Mouse (Mus musculus) limb, embryonic 14.5 days (tissue): ENCODE results near the gene Col4a2. TPM values are rescaled to one million over a fixed set of nuclear protein-coding genes. Genes with fewer than 3 reads are reported as not detected.

ENCODE experiments used
- ATAC-seq: fragments of 200-750 bp; cut with Nextera tagmentation; 2 replicates; pipeline ENCODE4 v1.8.0; 2017; ENCODE audit warnings: low read depth, moderate number of reproducible peaks, moderate TSS enrichment; ENCODE audit not compliant: low FRiP score
- DNase-seq: peaks from one replicate; pipeline ENCODE4 v3.0.0-alpha.2; 2015; ENCODE audit warnings: low spot score
- H3K27ac ChIP-seq: fragments of 300-500 bp; sonication (generic); replicated peaks from 2 replicates; pipeline ENCODE4 v1.5.1; 2014; ENCODE audit warnings: low read depth, mild to moderate bottlenecking, low read length, moderate library complexity, mixed read lengths
- H3K27me3 ChIP-seq: fragments of 300-500 bp; sonication (generic); 2 replicates; pipeline ENCODE4 v1.6.1; 2014; ENCODE audit warnings: low read length, mixed read lengths; ENCODE audit not compliant: control insufficient read depth, insufficient read depth
- H3K36me3 ChIP-seq: fragments of 300-500 bp; sonication (generic); 2 replicates; pipeline ENCODE4 v1.6.1; 2014; ENCODE audit warnings: mild to moderate bottlenecking, low read length, moderate library complexity, mixed read lengths; ENCODE audit not compliant: control insufficient read depth, insufficient read depth
- H3K4me1 ChIP-seq: fragments of 300-500 bp; sonication (generic); 2 replicates; pipeline ENCODE4 v1.6.1; 2014; ENCODE audit warnings: antibody characterized with exemption, low read length, mixed read lengths; ENCODE audit not compliant: control insufficient read depth, insufficient read depth
- H3K4me2 ChIP-seq: fragments of 300-500 bp; sonication (generic); replicated peaks from 2 replicates; pipeline ENCODE4 v1.6.1; 2014; ENCODE audit warnings: low read depth, mild to moderate bottlenecking, low read length, moderate library complexity; ENCODE audit not compliant: severe bottlenecking
- H3K4me3 ChIP-seq: fragments of 300-500 bp; sonication (generic); replicated peaks from 2 replicates; pipeline ENCODE4 v1.5.1; 2014; ENCODE audit warnings: low read length
- H3K9ac ChIP-seq: fragments of 300-500 bp; sonication (generic); 2 replicates; pipeline ENCODE4 v1.6.1; 2014; ENCODE audit warnings: mild to moderate bottlenecking, low read depth, low read length, moderate library complexity; ENCODE audit not compliant: severe bottlenecking
- H3K9me3 ChIP-seq: fragments of 300-500 bp; sonication (generic); 2 replicates; pipeline ENCODE4 v1.6.1; 2016; ENCODE audit warnings: low read length; ENCODE audit not compliant: control insufficient read depth
- POLR2A ChIP-seq: fragments of 200-500 bp; IDR thresholded peaks from 2 replicates; pipeline ENCODE4 v1.8.0; 2012; ENCODE audit warnings: inconsistent platforms, mild to moderate bottlenecking, moderate library complexity, borderline replicate concordance; ENCODE audit not compliant: insufficient read depth, insufficient read length; ENCODE audit errors: extremely low read depth
- WGBS: fragments of 180-500 bp; shearing (Covaris S2); extraction: QIAGEN DNeasy Blood & Tissue Kit; methylation state at CpG from one replicate; pipeline ENCODE4 v1.1.7; 2014; 5-methylcytosine and 5-hydroxymethylcytosine counted together
- polyA plus RNA-seq, 2 experiments: library from polyadenylated mRNA; depleted of rRNA in 1 of 2; stranded (reverse) in 1 of 2; unstranded in 1 of 2; fragments of >200 nt; fragmentation: Nextera tagmentation in 1 of 2; extraction: Ambion mirVana in 1 of 2; gene quantifications; 2 replicates each; pipeline versions ENCODE4 v1.2.1 to v1.2.3; 2012 to 2014

Col4a2 gene
- polyA plus RNA-seq, 2 experiments, result 76.4 to 89.0 TPM

DNA sequence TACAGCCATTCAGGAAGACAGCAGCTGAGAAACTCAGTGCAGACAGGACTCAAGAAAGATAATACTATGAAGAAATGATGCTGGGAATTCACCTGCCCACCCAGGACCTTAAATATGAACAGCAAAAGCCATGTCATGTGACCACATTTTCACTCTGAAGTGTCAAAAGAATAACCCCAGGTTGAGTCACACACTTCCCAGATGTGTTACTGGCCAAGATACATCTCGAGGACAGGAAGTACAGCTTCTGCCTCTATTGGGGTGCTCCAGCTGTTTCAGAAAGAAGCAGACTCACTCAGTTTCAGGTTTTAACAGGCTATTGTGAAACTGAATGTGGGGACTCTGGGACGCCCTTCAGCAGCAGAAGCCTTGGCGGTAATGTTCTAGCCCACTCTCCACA, 140.0 kb downstream of the Col4a2 start:
- H3K27ac ChIP-seq, result no peak overlapping the region
- no peak overlapping the region for H3K4me3 ChIP-seq
- 64% methylated on average over 3 of the region's 3 CpGs for WGBS
- peaks cover 11% of the 10 kb centered on the region for H3K36me3 ChIP-seq
- ATAC-seq (no peak), DNase-seq (no peak)
- no peak overlapping the region for H3K9ac ChIP-seq
- no peaks in the 10 kb centered on the region for H3K27me3 ChIP-seq
- H3K4me1 ChIP-seq, result no peaks in the 10 kb centered on the region
- no peaks in the 10 kb centered on the region for H3K9me3 ChIP-seq
- no peak for TF ChIP-seq POLR2A
- H3K4me2 ChIP-seq, result no peak overlapping the region

DNA sequence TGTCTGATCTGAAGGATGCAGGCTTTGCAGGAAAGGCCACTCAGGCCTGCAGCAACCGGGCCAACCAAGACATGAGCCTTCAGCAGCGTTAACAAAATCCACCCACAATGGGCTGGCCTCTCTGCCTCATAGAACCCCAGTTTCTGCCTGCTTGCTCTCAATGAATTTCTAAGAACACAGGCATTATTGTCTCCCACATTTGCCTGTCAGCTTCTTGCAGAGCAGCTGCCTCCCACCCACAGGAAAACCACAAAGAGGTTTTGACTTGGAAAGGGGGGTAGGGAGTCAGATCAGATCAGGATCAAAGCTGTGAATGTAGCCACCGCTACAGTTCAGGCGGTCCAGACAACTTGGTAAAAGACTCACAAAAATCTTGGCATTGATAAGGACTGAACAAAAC, 140.4 kb downstream of the Col4a2 start:
- H3K4me2 ChIP-seq, result no peak overlapping the region
- no peak overlapping the region for H3K27ac ChIP-seq
- ATAC-seq, result no peak
- no peak overlapping the region for H3K9ac ChIP-seq
- DNase-seq, result no peak
- TF ChIP-seq POLR2A, result no peak
- no peaks in the 10 kb centered on the region for H3K4me1 ChIP-seq
- peaks cover 8% of the 10 kb centered on the region for H3K36me3 ChIP-seq
- H3K27me3 ChIP-seq, result no peaks in the 10 kb centered on the region
- H3K4me3 ChIP-seq, result no peak overlapping the region
- no peaks in the 10 kb centered on the region for H3K9me3 ChIP-seq
- WGBS, result 52% methylated on average over 4 of the region's 4 CpGs

DNA sequence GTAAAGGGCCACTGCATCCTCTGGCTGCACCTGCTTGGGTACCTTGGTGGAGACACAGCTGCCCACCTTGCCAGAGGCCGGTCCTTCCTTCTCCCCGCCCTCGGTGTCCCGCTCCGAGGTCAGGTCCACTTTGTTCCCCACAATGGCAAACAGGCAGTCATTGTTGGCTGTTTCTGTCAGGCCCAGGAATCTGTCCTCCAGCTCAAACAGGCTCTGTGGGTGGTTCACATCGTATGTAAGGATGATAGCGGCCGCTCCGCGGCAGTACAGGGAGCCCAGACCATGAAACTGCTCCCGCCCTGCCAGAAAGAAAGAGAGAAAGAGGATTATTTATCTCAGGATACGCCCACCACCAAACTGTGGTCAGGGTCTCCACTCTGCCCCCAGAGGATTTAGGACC, 141.6 kb downstream of the Col4a2 start:
- Histone ChIP-seq H3K27me3 (no peaks in the 10 kb centered on the region), H3K4me2 (no peak overlapping the region), H3K4me1 (no peaks in the 10 kb centered on the region), H3K27ac (no peak overlapping the region), H3K9ac (no peak overlapping the region), H3K4me3 (no peak overlapping the region), H3K9me3 (no peaks in the 10 kb centered on the region), H3K36me3 (no peaks in the 10 kb centered on the region)
- 82% methylated on average over 12 of the region's 12 CpGs for WGBS
- ATAC-seq (no peak), DNase-seq (no peak)
- TF ChIP-seq POLR2A, result no peak

DNA sequence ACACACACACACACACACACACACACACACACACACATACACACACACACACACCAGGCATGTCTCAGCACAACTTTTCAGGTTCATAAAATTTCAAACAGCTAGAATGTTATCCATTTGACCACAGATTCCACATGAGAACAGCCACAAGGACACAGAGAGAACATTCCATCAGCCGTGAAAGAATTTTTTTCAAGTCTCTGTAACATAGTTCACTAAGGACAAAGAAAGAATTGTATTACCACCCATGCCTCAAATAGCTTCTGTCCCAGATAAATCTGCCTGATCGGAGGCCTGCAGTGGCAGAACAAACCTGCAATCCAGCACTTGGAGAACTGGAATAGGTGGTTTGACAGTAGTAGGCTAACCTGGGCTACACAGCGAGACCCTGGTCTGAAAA, 144.7 kb downstream of the Col4a2 start:
- no peaks in the 10 kb centered on the region for H3K27me3 ChIP-seq
- ATAC-seq, result no peak
- no peak for DNase-seq
- H3K4me3 ChIP-seq, result no peak overlapping the region
- TF ChIP-seq POLR2A, result no peak
- H3K4me1 ChIP-seq, result no peaks in the 10 kb centered on the region
- H3K27ac ChIP-seq, result no peak overlapping the region
- no peaks in the 10 kb centered on the region for H3K36me3 ChIP-seq
- WGBS, result 63% methylated on average over 3 of the region's 3 CpGs
- H3K4me2 ChIP-seq, result no peak overlapping the region
- H3K9me3 ChIP-seq, result no peaks in the 10 kb centered on the region
- H3K9ac ChIP-seq, result no peak overlapping the region

DNA sequence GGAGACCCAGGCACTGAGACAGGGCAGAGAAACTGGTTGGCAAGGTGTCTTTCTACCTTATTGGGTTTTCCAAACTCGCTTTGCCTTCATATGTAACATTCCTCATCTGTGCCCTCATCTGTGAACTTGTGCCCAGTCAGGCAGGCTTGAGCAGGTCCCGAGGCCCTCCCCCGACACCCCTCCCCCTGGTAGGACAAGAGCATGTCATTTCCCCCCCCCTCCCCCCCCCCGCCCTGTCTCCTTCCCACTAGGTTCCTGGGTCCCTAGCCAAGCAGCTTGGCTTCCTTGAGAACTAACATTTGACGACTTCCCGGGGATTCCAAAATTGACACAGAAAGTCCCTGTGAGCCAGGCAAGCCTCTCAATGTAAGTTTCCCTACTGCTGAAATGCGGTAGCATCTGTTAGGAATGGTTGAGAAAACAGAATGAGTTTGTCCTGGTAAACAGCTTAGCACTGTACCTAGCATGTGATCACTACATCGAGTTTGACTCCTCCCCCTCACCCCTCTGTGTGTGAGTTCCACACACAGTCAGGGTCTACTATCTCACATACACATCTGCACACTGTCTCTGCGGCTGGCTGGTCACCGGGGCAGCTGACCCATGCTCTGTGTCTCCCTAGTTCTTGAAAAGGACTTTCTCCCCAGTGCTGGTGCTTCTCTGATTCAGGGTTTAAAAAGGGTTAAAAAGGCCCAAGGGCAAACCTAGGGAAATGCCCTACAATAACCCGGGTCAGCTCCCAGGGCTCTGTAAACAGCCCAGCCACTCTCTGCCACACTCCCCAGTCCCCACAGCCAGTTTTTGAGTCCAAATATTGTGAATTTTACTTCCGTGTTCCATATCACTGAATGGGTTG, 145.6 kb downstream of the Col4a2 start:
- H3K9ac ChIP-seq, result no peak overlapping the region
- H3K27ac ChIP-seq, result no peak overlapping the region
- H3K4me3 ChIP-seq, result no peak overlapping the region
- H3K4me2 ChIP-seq, result no peak overlapping the region
- DNase-seq, result no peak
- ATAC-seq, result no peak
- H3K4me1 ChIP-seq, result no peaks in the 10 kb centered on the region
- H3K27me3 ChIP-seq, result no peaks in the 10 kb centered on the region
- 42% methylated on average over 11 of the region's 12 CpGs for WGBS
- no peaks in the 10 kb centered on the region for H3K36me3 ChIP-seq
- no peaks in the 10 kb centered on the region for H3K9me3 ChIP-seq
- no peak for TF ChIP-seq POLR2A

DNA sequence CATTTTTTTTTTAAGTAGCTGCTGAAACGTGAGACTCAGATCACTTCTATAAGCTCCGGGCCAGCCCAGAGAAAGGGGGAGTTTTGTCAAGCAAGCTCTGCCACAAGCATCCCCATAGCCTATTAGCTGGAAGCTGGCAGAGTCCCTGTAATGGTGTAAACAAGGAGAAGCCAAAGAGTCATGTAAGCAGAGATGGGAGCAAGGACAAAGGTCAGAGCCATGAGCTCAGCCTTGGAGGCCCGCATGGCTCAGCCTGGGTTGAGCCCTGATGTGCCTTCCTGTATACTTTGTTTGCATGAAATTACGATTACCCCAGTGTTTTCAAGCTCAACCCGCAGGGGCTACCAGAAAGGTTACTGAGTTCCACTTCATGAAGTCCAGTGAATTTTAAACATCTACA, 146.4 kb downstream of the Col4a2 start:
- Histone ChIP-seq H3K9ac (no peak overlapping the region), H3K4me1 (no peaks in the 10 kb centered on the region), H3K27me3 (no peaks in the 10 kb centered on the region), H3K9me3 (no peaks in the 10 kb centered on the region), H3K4me2 (no peak overlapping the region), H3K36me3 (no peaks in the 10 kb centered on the region), H3K27ac (no peak overlapping the region), H3K4me3 (no peak overlapping the region)
- no peak for DNase-seq
- no peak for ATAC-seq
- TF ChIP-seq POLR2A, result no peak
- 36% methylated on average over 5 of the region's 5 CpGs for WGBS
